Mouse (Mus musculus) neural tube, embryonic 14.5 days (tissue): ENCODE results near the gene Stk38l. TPM values are rescaled to one million over a fixed set of nuclear protein-coding genes. Genes with fewer than 3 reads are reported as not detected.
A peak's percentile ranks its signal among the peaks of the same experiment; 100 is the strongest.
"Not testable (repeated sequence)": the region's sequence is repeated elsewhere in the genome, so short reads cannot be mapped to it uniquely, and the experiment has no call there.

Source experiments
- ATAC-seq: fragments of 200-750 bp; cut with Nextera tagmentation; 2 replicates; pipeline ENCODE4 v1.8.0; 2017; ENCODE audit warnings: low read depth, mild to moderate bottlenecking, moderate TSS enrichment, moderate library complexity
- H3K27ac ChIP-seq: fragments of 300-500 bp; sonication (generic); 2 replicates; pipeline ENCODE4 v1.5.1; 2014; ENCODE audit warnings: low read depth, mild to moderate bottlenecking, control low read depth, low read length, moderate library complexity, mixed read lengths
- H3K27me3 ChIP-seq: fragments of 300-500 bp; sonication (generic); 2 replicates; pipeline ENCODE4 v1.6.1; 2014; ENCODE audit warnings: low read length; ENCODE audit not compliant: control insufficient read depth, insufficient read depth
- H3K36me3 ChIP-seq: fragments of 300-500 bp; sonication (generic); 2 replicates; pipeline ENCODE4 v1.6.1; 2014; ENCODE audit warnings: low read length, mixed read lengths; ENCODE audit not compliant: control insufficient read depth, insufficient read depth
- H3K4me1 ChIP-seq: fragments of 300-500 bp; sonication (generic); 2 replicates; pipeline ENCODE4 v1.6.1; 2014; ENCODE audit warnings: low read length; ENCODE audit not compliant: control insufficient read depth, insufficient read depth
- H3K4me2 ChIP-seq: fragments of 300-500 bp; sonication (generic); 2 replicates; pipeline ENCODE4 v1.6.1; 2014; ENCODE audit warnings: mild to moderate bottlenecking, low read depth, low read length, control low read depth
- H3K4me3 ChIP-seq: fragments of 300-500 bp; sonication (generic); 2 replicates; pipeline ENCODE4 v1.5.1; 2014; ENCODE audit warnings: low read depth, low read length, control low read depth, mixed read lengths
- H3K9ac ChIP-seq: fragments of 300-500 bp; sonication (generic); replicated peaks from 2 replicates; pipeline ENCODE4 v1.6.1; 2014; ENCODE audit warnings: low read depth, mild to moderate bottlenecking, control low read depth, low read length, mixed read lengths
- H3K9me3 ChIP-seq: fragments of 300-500 bp; sonication (generic); 2 replicates; pipeline ENCODE4 v1.6.1; 2016; ENCODE audit warnings: low read length; ENCODE audit not compliant: control insufficient read depth
- WGBS: fragments of 180-500 bp; shearing (Covaris S2); extraction: QIAGEN DNeasy Blood & Tissue Kit; methylation state at CpG from one replicate; pipeline ENCODE4 v1.1.7; 2014; 5-methylcytosine and 5-hydroxymethylcytosine counted together
- polyA plus RNA-seq: library from polyadenylated mRNA; unstranded; fragments of >200 nt; fragmentation: Nextera tagmentation; extraction: Ambion mirVana; gene quantifications from 2 replicates; pipeline ENCODE4 v1.2.1, GENCODE M21; 2014

Gene Stk38l
- polyA plus RNA-seq, 1 experiment from 2014 or later: 13.9 TPM

DNA sequence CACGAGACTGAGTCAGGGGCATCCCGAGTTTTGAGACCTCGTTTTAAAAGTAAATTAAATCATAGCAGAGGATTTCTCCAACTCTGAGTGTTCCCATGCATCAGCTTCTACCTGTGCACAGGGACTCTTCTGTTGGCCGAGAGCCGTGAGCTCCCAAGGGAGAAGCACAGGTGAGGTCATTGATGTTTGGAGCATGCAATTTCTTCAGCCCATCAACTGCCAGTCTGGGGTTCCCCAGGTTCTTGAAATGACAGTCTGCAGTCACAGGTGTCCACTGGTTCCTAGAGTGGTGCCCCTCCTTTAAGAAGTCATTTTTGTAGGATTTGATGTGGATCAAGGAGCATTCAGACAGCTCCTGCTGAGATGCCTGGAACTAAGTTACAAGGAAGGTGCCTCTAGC, 46.0 kb downstream of the Stk38l start:
- ATAC-seq: no peak
- H3K27ac ChIP-seq: no peak overlapping the region
- no peaks in the 10 kb centered on the region for H3K4me1 ChIP-seq
- H3K9me3 ChIP-seq: no peaks in the 10 kb centered on the region
- no peak overlapping the region for H3K9ac ChIP-seq
- WGBS: 93% methylated on average over 5 of the region's 5 CpGs
- H3K36me3 ChIP-seq: peaks cover 26% of the 10 kb centered on the region; the same call in 1 of the 2 replicates
- H3K4me3 ChIP-seq: no peak overlapping the region
- H3K27me3 ChIP-seq: no peaks in the 10 kb centered on the region
- H3K4me2 ChIP-seq: no peak overlapping the region

DNA sequence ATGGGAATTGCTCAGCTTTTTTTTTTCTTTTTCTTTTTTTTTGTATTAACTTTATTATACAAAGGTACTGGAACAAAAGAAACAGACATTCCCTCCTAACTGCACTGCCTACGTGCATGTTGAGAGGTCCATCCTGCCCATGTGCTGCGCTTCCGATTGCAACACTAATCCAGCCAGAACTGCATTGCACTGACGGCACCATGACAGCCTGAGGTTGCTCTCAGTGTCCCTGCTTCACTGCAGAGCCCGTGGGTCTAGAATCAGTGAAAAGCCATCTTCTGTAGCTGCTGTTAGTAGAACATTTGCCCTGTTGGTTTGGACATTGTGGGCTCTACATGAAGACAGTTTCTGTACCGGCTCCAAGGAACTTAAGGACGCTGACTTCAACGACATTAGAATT, 51.1 kb downstream of the Stk38l start:
- not testable (repeated sequence) for H3K27me3 ChIP-seq

DNA sequence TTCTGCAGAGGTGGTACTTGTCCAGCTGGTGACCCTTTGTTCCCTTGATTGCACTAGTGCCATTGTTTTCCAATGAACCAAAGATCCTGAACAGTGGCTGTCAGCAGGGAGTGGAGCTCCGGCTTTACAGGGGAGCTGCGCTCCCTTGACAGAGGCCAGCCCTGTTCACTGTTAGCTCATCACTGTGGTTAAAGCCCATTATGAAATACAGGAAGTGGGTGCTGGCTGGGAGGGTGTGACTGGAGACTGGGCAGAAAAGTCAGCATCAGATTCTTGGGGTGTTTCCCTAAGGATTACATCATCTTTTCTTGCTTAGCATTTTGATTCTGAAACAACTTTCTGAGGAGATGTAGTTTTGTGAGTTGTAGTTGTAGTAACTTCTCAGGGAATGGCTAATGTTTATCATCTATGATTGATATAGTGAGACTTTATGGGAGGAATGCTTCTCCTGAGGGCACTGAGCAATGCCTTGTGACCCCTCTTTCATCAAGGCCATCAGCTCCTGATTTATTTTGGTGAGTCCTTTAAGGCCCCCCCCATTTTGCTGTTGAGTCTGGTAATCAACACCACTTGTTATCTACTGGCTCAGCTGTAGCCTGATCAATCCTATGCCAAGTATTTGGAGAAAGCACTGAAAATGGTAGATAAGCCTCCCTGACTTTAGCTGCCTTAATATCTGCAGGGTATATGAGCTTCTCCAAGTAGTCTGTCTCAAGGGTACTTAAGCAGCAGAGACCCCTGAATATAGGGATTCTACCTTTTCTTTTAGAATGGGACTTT, 52.0 kb downstream of the Stk38l start:
- peaks cover 11% of the 10 kb centered on the region; the same call in 1 of the 2 replicates for H3K36me3 ChIP-seq
- H3K4me2 ChIP-seq: no peak overlapping the region
- WGBS: 17% methylated on average over 2 of the region's 2 CpGs
- no peak overlapping the region for H3K27ac ChIP-seq
- no peak overlapping the region for H3K4me3 ChIP-seq
- H3K4me1 ChIP-seq: no peaks in the 10 kb centered on the region
- H3K9me3 ChIP-seq: no peaks in the 10 kb centered on the region
- H3K27me3 ChIP-seq: no peaks in the 10 kb centered on the region
- no peak for ATAC-seq
- no peak overlapping the region for H3K9ac ChIP-seq

More for the DNA sequence above, 51.1 kb downstream of the Stk38l start:
- H3K27ac ChIP-seq, H3K4me3 ChIP-seq, H3K4me2 ChIP-seq, H3K4me1 ChIP-seq, ATAC-seq, H3K9me3 ChIP-seq, H3K9ac ChIP-seq: not testable (repeated sequence)
- peaks cover 12% of the 10 kb centered on the region; the same call in 1 of the 2 replicates for H3K36me3 ChIP-seq
- 80% methylated on average over 8 of the region's 8 CpGs for WGBS

DNA sequence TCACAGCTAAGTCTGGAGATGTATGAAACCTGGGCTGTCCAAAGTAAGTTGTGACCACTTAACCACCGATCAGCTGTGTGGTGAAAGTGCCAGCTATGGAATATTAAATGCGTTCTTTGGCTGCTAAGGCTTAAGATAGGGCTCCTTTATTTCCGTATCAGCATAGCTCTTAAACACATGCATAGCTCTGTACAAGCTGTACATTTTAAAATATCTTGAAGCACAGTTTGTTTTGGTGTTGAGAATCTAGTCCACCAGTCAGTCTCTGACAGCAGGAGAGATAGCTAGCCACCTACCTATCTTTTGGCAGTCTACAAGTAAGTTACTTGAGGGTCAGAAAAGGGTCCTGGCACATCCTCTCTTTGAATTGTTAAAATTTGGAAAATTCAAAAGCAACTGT, 53.3 kb downstream of the Stk38l start:
- H3K27ac ChIP-seq: no peak overlapping the region
- ATAC-seq: no peak

DNA sequence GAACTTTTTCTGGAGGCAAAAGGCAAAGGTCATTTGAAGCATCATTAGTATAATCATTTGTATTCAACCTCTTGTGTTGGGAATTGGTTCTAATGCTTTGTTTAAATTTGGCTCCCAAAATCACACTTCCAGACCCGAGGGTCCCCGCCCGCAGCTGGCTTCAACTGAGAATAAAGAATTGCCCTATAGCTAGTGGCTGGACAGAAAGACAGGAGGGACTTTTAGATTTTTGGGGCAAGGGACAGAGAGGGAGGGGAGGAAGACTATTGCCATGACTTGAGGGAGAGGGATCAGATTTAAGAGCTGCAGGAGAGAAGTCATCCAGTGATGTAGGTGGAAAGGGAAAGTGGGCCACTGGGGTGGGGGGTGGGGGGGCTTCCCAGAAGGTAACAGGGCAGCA, 56.8 kb downstream of the Stk38l start:
- H3K4me2 ChIP-seq: no peak overlapping the region
- H3K27me3 ChIP-seq: no peaks in the 10 kb centered on the region
- 81% methylated on average over 3 of the region's 3 CpGs for WGBS
- no peak overlapping the region for H3K27ac ChIP-seq
- no peak for ATAC-seq
- no peaks in the 10 kb centered on the region for H3K4me1 ChIP-seq
- no peaks in the 10 kb centered on the region for H3K36me3 ChIP-seq
- H3K9ac ChIP-seq: no peak overlapping the region
- no peaks in the 10 kb centered on the region for H3K9me3 ChIP-seq
- no peak overlapping the region for H3K4me3 ChIP-seq

More for the DNA sequence above, 53.3 kb downstream of the Stk38l start:
- 0 out of 2 replicates have a peak, but pooled peaks cover 8% of the 10 kb centered on the region for H3K36me3 ChIP-seq
- no peak overlapping the region for H3K4me3 ChIP-seq
- H3K4me2 ChIP-seq: no peak overlapping the region
- H3K9ac ChIP-seq: no peak overlapping the region
- no peaks in the 10 kb centered on the region for H3K27me3 ChIP-seq
- H3K9me3 ChIP-seq: no peaks in the 10 kb centered on the region
- 96% methylated on average over 3 of the region's 3 CpGs for WGBS
- no peaks in the 10 kb centered on the region for H3K4me1 ChIP-seq

DNA sequence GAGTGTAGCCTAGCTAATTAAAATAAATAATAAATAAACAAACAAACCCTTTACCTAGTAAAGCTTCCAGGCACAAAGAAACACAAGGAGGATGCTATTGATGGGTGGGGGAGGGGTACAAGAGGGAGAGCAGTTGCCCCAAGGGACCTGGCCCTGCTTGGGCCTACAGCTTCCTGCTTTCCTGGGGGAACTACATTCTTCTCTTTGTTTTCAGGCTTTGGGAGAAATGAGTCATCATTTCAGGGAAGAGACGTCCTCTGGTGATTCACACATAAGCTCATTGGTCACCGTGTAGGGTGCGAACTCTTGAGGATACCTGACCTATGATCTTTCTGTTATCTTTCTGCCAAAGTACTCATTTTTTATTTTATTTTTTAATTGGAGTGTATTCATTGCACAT, 68.7 kb downstream of the Stk38l start:
- 78% methylated on average over 3 of the region's 3 CpGs for WGBS
- no peak overlapping the region for H3K4me2 ChIP-seq
- ATAC-seq: no peak

DNA sequence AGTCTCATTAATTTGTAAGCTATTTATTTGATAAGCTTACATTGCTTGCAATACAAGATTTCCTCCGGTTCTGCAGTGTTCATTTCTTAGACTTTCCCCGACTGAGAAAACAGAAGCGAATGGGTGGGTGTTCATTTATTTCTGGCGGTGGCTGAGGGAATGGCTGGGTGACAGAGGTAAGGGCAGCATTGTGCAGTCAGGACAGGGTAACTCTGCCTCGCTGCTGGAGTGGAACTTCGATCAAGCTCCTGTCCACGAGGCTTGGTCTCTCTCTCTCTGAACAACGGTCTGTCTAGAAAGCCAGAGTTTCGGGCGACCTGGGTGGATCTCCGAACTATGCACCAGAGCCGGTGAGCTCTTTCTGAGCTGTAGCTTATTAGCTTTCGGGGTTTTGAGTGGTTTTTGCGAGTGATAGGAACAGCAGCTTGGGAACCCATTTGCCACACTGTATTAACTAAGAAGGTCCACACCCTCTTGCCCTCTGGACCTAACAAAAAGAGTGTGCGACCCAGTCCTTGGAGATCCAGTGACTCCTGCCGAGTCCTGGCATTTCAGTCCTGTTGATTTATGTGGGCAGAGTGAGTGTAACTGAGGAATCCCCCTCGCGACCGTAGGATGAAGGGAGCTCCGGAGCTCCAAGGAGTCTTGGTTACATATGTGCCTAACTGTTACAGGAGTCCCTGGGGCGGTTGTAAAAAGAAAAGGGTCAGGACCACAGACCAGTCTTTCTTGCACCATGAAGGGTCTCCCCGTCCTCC, 70.5 kb downstream of the Stk38l start:
- Histone ChIP-seq H3K36me3 (no peaks in the 10 kb centered on the region), H3K4me1 (peaks cover 7% of the 10 kb centered on the region; the same call in 1 of the 2 replicates), H3K27me3 (no peaks in the 10 kb centered on the region), H3K4me3 (peak overlapping the region; percentile 45), H3K9me3 (no peaks in the 10 kb centered on the region), H3K4me2 (peak overlapping the region; percentile 88), H3K9ac (peak overlapping the region; percentile 56), H3K27ac (no peak overlapping the region)
- ATAC-seq: peak; percentile 60
- WGBS: 18% methylated on average over 22 of the region's 22 CpGs

More for the DNA sequence above, 68.7 kb downstream of the Stk38l start:
- H3K4me3 ChIP-seq: no peak overlapping the region
- H3K9ac ChIP-seq: no peak overlapping the region
- H3K27me3 ChIP-seq: no peaks in the 10 kb centered on the region
- no peaks in the 10 kb centered on the region for H3K9me3 ChIP-seq
- H3K27ac ChIP-seq: no peak overlapping the region
- no peaks in the 10 kb centered on the region for H3K36me3 ChIP-seq
- peaks cover 7% of the 10 kb centered on the region; the same call in 1 of the 2 replicates for H3K4me1 ChIP-seq

DNA sequence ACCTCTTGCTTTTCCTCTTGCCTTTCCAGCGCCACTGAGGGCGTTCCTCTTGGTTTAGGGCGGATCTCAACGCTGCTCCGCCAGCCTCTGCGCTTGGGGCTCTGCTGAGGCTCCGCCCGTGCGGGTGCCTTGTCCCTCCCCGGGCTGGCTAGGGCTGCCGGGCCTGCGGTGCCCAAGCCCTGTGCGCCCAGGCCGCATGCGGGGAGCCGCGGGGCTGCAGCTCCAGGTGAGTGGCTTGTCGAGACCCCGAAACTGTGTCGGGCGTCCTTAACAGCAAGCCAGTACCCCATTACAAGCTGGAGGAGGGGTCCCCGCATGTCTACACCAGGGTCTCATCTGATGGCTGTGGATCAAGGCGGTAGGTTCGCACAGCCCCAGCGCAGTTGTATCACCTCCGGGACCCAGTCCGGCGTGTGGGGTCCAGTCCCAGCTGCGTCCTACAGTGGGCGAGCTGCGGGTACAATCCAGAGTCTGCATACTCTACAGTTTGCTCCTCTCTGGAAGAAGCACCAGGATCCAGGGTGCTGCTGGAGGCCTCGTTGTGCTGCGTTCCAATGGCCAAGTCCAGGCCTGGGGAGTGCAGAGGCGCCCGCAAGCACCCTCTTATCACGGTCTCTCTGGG, 71.2 kb downstream of the Stk38l start, which contains the start of gene Arntl2:
TSS of gene Arntl2 (plus strand) at position 132 of the 622 bp plus-strand sequence.
- Histone ChIP-seq H3K4me2 (peak within 1 kb of the TSS; percentile 88), H3K36me3 (no peaks in the 10 kb centered on the region), H3K9ac (peak within 1 kb of the TSS; percentile 56), H3K4me3 (peak within 1 kb of the TSS; percentile 45), H3K4me1 (peaks cover 7% of the 10 kb centered on the region; the same call in 1 of the 2 replicates), H3K27me3 (no peaks in the 10 kb centered on the region), H3K9me3 (no peaks in the 10 kb centered on the region), H3K27ac (no peak within 1 kb of the TSS)
- peak; percentile 92 for ATAC-seq
- 2% methylated on average over 36 of the region's 36 CpGs for WGBS
